Mouse (Mus musculus): ENCODE measurements around the gene Ccdc65.

The Ccdc65 gene

GRCm38 (mm10) chr15:98681633-98682032 is 26.4 kb upstream of the Ccdc65 start:
- Histone ChIP-seq H3K27me3 (ENCODE audit: control insufficient read depth, insufficient read depth, low read length, poor library complexity, severe bottlenecking) (no peaks in the 10 kb centered on the region), H3K36me3 (ENCODE audit: control insufficient read depth, insufficient read depth, low read length, poor library complexity, severe bottlenecking) (no peaks in the 10 kb centered on the region)
- DNase-seq (ENCODE audit: low read depth, low spot score): no peak

DNA sequence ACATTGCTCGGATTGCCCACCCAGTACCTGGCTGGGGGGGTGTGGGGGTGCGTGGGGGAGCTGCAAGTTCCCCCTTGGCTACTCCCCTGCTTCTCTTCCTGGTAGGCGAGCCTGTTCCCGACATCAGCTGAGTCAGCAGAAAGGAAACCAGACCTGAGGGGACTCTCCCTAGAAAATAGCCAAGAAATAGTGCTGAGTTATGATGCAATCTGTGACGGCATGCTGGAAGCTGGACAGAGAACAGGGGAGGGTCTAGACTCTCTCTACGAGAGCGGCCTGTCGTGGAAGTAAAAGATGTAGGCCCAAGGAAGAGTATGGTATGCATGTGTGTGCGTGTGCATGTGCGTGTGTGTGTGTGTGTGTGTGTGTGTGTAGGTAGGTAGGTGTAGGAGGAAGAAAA is 24.8 kb upstream of the Ccdc65 start:
- Histone ChIP-seq H3K36me3 (ENCODE audit: control insufficient read depth, insufficient read depth, low read length, poor library complexity, severe bottlenecking) (no peaks in the 10 kb centered on the region), H3K27me3 (ENCODE audit: control insufficient read depth, insufficient read depth, low read length, poor library complexity, severe bottlenecking) (no peaks in the 10 kb centered on the region)
- DNase-seq (ENCODE audit: low read depth, low spot score): no peak

DNA sequence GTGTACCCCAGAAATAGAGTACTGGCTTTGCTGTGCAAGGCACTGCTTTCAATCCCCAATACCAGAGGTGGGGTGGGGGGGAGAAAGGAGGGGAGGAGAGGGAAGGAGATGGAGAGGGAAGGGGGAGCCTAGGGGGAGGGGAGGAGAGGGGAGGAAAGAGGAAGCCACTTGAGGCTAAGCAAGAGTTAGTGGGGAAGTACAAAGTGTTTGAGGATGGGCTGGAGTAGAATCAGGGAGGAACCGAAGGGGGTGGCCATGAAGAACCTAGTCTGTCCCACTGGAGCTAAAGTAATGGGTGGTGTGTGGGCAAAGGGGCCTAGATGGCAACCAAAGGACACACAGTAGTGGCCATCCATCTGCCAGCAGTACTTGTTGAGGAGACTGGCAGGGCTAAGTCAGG is 24.3 kb upstream of the Ccdc65 start:
- Histone ChIP-seq H3K36me3 (ENCODE audit: control insufficient read depth, insufficient read depth, low read length, poor library complexity, severe bottlenecking) (no peaks in the 10 kb centered on the region), H3K27me3 (ENCODE audit: control insufficient read depth, insufficient read depth, low read length, poor library complexity, severe bottlenecking) (no peaks in the 10 kb centered on the region)
- no peak for DNase-seq (ENCODE audit: low read depth, low spot score)

DNA sequence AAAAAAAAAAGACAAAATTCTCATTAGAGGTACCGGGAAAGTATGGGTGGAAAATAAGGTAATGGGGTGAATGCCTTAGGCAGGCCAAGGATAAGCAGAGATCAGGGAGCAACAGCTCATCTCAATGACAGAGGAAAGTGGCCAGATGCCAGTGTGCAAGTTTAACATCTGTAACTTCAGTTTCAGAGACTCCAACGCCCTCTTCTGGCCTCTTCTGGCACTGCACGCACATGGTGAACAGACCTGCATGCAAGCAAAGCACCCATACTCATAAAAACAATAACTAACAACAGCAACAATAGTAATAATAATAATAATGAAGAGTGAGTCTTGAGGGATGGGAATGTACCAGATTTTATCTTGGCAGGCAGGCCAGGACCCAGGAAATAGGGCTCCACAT is 22.1 kb upstream of the Ccdc65 start:
- Histone ChIP-seq H3K27me3 (ENCODE audit: control insufficient read depth, insufficient read depth, low read length, poor library complexity, severe bottlenecking) (no peaks in the 10 kb centered on the region), H3K36me3 (ENCODE audit: control insufficient read depth, insufficient read depth, low read length, poor library complexity, severe bottlenecking) (no peaks in the 10 kb centered on the region)

DNA sequence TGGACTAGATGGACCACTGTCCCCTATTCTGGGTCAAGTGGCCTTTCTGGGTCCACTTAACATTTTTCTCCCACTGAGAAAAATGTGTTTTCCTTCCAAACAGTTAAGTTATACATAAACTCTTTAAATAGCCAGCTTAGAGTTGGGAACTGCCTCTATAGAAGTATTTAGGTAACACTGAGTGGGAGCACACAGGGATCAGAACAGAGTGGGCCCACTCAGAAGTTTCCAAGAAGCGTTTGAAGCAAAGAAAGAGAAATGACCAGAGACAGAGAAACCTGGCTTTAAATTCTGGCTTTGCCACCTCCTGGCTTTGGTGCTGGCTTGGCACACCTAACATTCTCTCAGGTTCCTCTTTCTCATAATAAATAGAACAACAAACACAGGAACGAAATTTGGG is 18.3 kb upstream of the Ccdc65 start:
- H3K36me3 ChIP-seq (ENCODE audit: control insufficient read depth, insufficient read depth, low read length, poor library complexity, severe bottlenecking): no peaks in the 10 kb centered on the region
- no peaks in the 10 kb centered on the region for H3K27me3 ChIP-seq (ENCODE audit: control insufficient read depth, insufficient read depth, low read length, poor library complexity, severe bottlenecking)
- DNase-seq (ENCODE audit: low read depth, low spot score): no peak

More for the DNA sequence above, 22.1 kb upstream of the Ccdc65 start:
- DNase-seq (ENCODE audit: low read depth, low spot score): no peak

DNA sequence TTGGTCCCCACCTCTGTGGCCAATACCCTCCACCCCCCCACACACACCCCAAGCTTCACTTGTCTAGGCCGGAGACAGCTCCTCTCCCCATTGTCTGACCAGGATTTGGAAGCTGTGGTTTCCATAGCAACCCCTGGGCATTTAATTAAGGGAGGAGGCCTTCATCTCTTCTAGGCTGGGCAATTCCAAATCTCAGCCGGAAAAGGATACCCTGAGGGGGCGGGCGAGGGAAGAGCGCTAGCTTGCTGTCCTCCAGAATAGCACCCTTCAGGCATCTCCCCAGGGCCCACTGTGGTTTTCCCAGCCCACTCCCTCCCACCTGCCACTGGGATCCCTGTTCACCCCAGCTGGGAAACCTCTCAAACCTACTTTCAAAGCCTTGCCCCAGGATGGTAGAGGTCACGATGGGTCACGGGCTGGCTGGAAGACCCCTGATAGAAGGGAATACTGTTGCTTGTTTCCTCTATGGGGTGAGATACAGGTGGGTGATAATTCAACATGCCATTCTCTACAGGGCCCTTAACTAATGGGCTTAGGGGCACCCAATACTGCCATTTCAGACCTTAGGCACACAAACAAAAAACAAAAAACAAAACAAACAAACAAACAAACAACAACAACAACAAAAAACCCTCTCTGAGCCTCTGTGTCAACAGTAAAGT is 16.4 kb upstream of the Ccdc65 start:
- Histone ChIP-seq H3K27me3 (ENCODE audit: control insufficient read depth, insufficient read depth, low read length, poor library complexity, severe bottlenecking) (no peaks in the 10 kb centered on the region), H3K36me3 (ENCODE audit: control insufficient read depth, insufficient read depth, low read length, poor library complexity, severe bottlenecking) (no peaks in the 10 kb centered on the region)
- DNase-seq (ENCODE audit: low read depth, low spot score): no peak

- H3K27me3 ChIP-seq (ENCODE audit: control insufficient read depth, insufficient read depth, low read length, poor library complexity, severe bottlenecking): no peaks in the 10 kb centered on the region
- DNase-seq (ENCODE audit: low read depth, low spot score): no peak
- H3K36me3 ChIP-seq (ENCODE audit: control insufficient read depth, insufficient read depth, low read length, poor library complexity, severe bottlenecking): no peaks in the 10 kb centered on the region
Observed at GRCm38 (mm10) chr15:98692171-98692715, 15.8 kb upstream of the Ccdc65 start.

GRCm38 (mm10) chr15:98695726-98696125 is 12.3 kb upstream of the Ccdc65 start:
- DNase-seq (ENCODE audit: low read depth, low spot score): no peak
- no peaks in the 10 kb centered on the region for H3K36me3 ChIP-seq (ENCODE audit: control insufficient read depth, insufficient read depth, low read length, poor library complexity, severe bottlenecking)
- 0 out of 2 replicates have a peak, but pooled peaks cover 1% of the 10 kb centered on the region for H3K27me3 ChIP-seq (ENCODE audit: control insufficient read depth, insufficient read depth, low read length, poor library complexity, severe bottlenecking)

GRCm38 (mm10) chr15:98696216-98696615 is 11.8 kb upstream of the Ccdc65 start:
- DNase-seq (ENCODE audit: low read depth, low spot score): no peak

DNA sequence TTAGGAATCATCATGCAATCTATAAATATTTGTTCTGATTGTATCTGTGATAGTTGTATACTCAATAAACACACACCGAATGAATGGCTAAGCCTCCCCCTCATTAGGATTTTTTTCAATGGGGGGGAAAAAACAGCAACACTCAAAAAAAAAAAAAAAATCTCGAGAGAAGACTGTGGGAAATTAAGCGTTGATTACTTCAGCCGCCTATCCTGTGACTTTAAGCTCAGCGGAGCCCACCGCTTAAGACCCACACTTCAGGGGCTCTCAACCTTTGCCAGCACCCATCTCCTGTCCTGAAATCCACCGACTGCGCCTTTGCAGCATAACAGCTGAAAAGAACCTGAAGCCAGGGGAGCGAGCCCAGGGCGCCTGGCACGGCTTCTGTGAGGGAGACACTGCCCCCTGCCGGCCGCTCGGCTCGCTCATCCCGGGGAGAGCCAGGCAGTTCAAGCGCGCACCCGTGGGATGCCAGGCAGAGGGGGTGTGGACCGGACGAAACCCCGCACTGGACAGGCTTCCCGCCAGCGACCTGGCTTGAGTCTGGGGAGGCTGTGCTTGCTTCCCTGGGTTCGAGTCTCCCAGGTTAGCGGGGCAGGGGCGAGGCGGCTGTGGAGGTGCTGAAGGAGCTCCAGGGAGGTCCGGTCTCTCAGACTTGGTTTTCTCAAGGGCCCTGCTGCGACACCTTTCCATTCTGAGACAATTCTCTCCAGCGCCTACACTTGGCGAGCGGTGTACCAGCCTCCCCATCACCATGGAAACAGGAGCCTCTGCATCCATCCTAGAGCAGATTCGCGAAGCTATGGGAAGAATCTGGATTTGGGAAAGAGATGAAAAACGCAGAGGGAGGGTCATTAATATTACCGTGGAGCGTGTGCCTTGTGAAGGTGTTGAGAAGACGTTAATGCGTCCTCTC is 8.6 kb upstream of the Ccdc65 start:
- peak; percentile 83 for DNase-seq (ENCODE audit: low read depth, low spot score)
- 0 out of 2 replicates have a peak, but pooled peaks cover 2% of the 10 kb centered on the region for H3K27me3 ChIP-seq (ENCODE audit: control insufficient read depth, insufficient read depth, low read length, poor library complexity, severe bottlenecking)
- H3K36me3 ChIP-seq (ENCODE audit: control insufficient read depth, insufficient read depth, low read length, poor library complexity, severe bottlenecking): no peaks in the 10 kb centered on the region

More at GRCm38 (mm10) chr15:98696216-98696615, 11.8 kb upstream of the Ccdc65 start:
- H3K27me3 ChIP-seq (ENCODE audit: control insufficient read depth, insufficient read depth, low read length, poor library complexity, severe bottlenecking): 0 out of 2 replicates have a peak, but pooled peaks cover 2% of the 10 kb centered on the region
- H3K36me3 ChIP-seq (ENCODE audit: control insufficient read depth, insufficient read depth, low read length, poor library complexity, severe bottlenecking): no peaks in the 10 kb centered on the region

DNA sequence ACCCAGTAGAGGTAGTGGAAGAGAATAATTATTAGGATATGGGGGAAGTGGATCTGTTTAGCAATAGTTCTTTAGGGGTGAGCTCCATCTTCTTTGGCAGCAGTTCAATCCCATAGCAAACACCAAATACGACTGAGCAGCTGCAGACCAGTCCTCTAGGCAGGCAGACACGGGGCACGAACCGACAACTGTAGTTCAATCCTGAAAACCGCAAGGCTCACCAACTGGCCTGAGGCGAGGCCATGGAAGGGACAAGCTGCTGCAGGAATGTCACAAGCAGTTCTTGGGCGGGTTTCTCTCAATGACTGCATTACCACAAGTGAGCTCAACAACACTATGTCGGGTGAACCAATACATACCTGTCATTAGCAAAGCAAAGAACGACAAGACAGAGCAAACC is 3.7 kb upstream of the Ccdc65 start:
- H3K27me3 ChIP-seq (ENCODE audit: control insufficient read depth, insufficient read depth, low read length, poor library complexity, severe bottlenecking): 0 out of 2 replicates have a peak, but pooled peaks cover 2% of the 10 kb centered on the region
- H3K36me3 ChIP-seq (ENCODE audit: control insufficient read depth, insufficient read depth, low read length, poor library complexity, severe bottlenecking): no peaks in the 10 kb centered on the region
- no peak for DNase-seq (ENCODE audit: low read depth, low spot score)

DNA sequence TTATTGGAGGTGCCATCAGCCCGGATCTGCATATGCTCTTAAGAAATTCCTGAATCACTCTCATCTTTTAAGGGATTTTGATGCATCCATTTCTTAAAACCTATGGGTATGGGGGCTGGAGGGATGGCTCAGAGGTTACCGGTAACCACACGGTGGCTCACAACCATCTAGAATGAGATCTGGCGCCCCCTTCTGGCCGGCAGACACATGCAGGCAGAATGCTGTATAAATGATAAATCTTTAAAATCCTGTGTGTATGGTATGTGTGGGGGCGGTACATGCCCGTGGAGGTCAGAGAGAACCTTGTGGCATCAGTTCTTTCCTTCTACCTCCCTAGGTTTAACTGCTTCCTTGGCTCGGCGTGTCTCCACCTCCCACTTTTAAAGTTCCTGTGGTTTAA is 2.4 kb downstream of the Ccdc65 start:
- no peaks in the 10 kb centered on the region for H3K36me3 ChIP-seq (ENCODE audit: control insufficient read depth, insufficient read depth, low read length, poor library complexity, severe bottlenecking)
- peak; percentile 81 for DNase-seq (ENCODE audit: low read depth, low spot score)
- H3K27me3 ChIP-seq (ENCODE audit: control insufficient read depth, insufficient read depth, low read length, poor library complexity, severe bottlenecking): no peaks in the 10 kb centered on the region

DNA sequence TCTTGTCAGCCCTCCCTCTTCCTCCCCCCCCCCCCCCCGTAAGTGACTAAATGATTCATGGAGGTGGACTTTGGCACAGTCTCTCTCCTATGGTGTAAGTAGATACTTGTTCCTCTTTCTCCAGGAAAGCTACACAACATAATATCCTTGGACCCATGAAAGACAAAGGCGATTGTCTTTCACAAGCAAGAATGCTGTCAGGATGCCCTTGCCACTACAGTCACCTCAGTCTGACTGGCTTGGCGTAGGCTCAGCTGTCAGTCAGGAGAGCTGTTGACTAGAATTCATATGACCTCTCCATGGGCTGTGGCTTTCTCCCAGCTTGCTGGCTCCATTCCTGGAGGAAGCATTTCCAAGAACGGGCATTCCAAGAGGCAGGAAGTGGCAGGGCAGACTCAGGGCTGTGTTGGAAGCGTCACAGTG is 6.2 kb downstream of the Ccdc65 start:
- no peaks in the 10 kb centered on the region; the same call in 1 of the 2 replicates for H3K27me3 ChIP-seq (ENCODE audit: control insufficient read depth, insufficient read depth, low read length, poor library complexity, severe bottlenecking)
- no peaks in the 10 kb centered on the region for H3K36me3 ChIP-seq (ENCODE audit: control insufficient read depth, insufficient read depth, low read length, poor library complexity, severe bottlenecking)
- DNase-seq (ENCODE audit: low read depth, low spot score): no peak

DNA sequence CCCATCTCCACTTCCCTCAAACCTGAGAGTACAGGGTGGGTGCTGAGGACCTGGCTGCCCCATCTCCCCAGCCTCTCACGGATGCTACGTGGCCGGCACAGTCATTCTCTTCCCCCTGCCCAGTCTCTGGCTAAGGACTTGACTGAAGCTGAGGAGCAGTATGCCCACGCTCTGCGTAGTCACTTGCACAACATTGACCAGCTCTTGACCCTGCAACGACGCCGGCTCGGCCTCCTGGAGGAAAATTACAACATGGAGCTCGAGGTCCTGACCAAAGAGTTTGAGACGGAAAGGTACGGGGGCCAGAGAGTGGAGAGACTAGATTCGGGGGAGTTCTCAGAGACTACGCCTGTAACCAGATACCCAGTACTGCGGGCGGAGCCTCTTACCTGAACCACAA is 9.3 kb downstream of the Ccdc65 start:
- Histone ChIP-seq H3K27me3 (ENCODE audit: control insufficient read depth, insufficient read depth, low read length, poor library complexity, severe bottlenecking) (no peaks in the 10 kb centered on the region; the same call in 1 of the 2 replicates), H3K36me3 (ENCODE audit: control insufficient read depth, insufficient read depth, low read length, poor library complexity, severe bottlenecking) (no peaks in the 10 kb centered on the region)
- DNase-seq (ENCODE audit: low read depth, low spot score): no peak

GRCm38 (mm10) chr15:98722191-98722590 is 14.2 kb downstream of the Ccdc65 start:
- Histone ChIP-seq H3K36me3 (ENCODE audit: control insufficient read depth, insufficient read depth, low read length, poor library complexity, severe bottlenecking) (no peaks in the 10 kb centered on the region), H3K27me3 (ENCODE audit: control insufficient read depth, insufficient read depth, low read length, poor library complexity, severe bottlenecking) (no peaks in the 10 kb centered on the region; the same call in 1 of the 2 replicates)
- no peak for DNase-seq (ENCODE audit: low read depth, low spot score)

Measured in splenic B cell, adult 2 months (primary cell).